In the genomic region with DNA sequence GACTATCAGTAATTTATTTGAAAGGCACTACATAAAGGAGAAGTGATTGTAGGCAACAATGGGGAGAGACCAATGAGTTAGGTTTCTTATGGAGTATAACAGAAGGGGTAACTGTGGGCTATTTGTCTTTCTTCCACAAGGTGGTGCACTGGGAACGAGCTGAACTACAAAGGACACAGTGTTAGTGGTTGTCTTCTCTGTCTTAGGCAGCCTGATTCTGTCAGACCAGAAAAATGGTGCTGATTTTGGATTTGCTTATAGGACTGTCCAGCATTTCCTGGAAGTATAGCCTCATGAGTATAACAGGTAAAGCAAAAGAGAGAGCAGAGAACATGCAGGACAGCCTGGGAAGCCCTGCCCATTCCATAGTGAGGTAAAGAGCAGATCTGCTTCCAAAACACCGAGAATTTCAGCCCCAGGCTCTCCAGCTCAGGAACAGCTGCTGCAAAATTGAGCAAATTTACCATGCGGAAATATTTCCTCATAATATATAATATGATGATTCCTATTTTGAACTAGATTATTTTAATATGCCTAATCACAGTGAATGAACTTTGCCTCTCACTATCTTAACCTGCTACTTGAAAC, we compare ENCODE assay signal across 9 mouse cellular contexts.
DNase-seq lines count a peak whose midpoint lies in the region; TF ChIP-seq lines count a peak whose summit lies in the region.
"Had no signal": no experiment of that assay in that cellular context is flagged by ENCODE, and none has a peak within 500 bp of the region (broad histone marks: within the 10 kb centered on the region; RNA-seq: fewer than 3 reads in every experiment).

No protein-coding gene starts in this region.

- H3K4me3 ChIP-seq in heart, adult 2 months: no peak overlapping the region
- no peak overlapping the region for H3K4me3 ChIP-seq in kidney, adult 2 months (ENCODE audit: insufficient read depth, low read depth, low read length)

- WGBS in heart, adult 2 months: 42% methylated on average over 3 of the region's 3 CpGs
- WGBS in kidney, adult 2 months: 38% methylated on average over 3 of the region's 3 CpGs

- no peaks in the 10 kb centered on the region for H3K4me1 ChIP-seq in heart, adult 2 months (ENCODE audit: control insufficient read depth, insufficient read depth, low read length)
- no peaks in the 10 kb centered on the region for H3K4me1 ChIP-seq in kidney, adult 2 months (ENCODE audit: control insufficient read depth, insufficient read depth, low read length)

- peak; percentile 78 for TF ChIP-seq CTCF in heart, adult 2 months (IDR thresholded peaks at IDR 0.05)
- TF ChIP-seq CTCF in kidney, adult 2 months (conservative IDR thresholded peaks at IDR 0.05; ENCODE audit: insufficient read depth, insufficient read length, low read depth, low read length): 0 out of 2 replicates have a peak, but pooled peaks have one; percentile 19

- TF ChIP-seq POLR2A in heart, adult 2 months (IDR thresholded peaks at IDR 0.05; ENCODE audit: insufficient read depth, low read depth, low read length): no peak
- TF ChIP-seq POLR2A in kidney, adult 2 months (IDR thresholded peaks at IDR 0.05; ENCODE audit: low read depth, low read length): no peak

- no peaks in the 10 kb centered on the region for H3K36me3 ChIP-seq in heart, adult 2 months (ENCODE audit: control insufficient read depth, insufficient read depth, low read length)
- no peaks in the 10 kb centered on the region for H3K36me3 ChIP-seq in kidney, adult 2 months (ENCODE audit: control insufficient read depth, insufficient read depth, low read length)
- H3K36me3 ChIP-seq: G1E had no signal

- no peak overlapping the region for H3K9ac ChIP-seq in heart, adult 2 months (ENCODE audit: low read depth, low read length)

- peak; percentile 17 to 19 for DNase-seq in heart, adult 2 months
- no peak for DNase-seq in heart, postnatal 25 days (ENCODE audit: low spot score)
- DNase-seq in cerebellum, postnatal 14 days: peak; percentile 77
- DNase-seq in frontal cortex, postnatal 25 days (ENCODE audit: low spot score in 2 of 2): peak; percentile 37 to 71
- DNase-seq in kidney, adult 2 months: peak; percentile 59
- peak; percentile 64 for DNase-seq in left cerebral cortex, postnatal 4 days
- DNase-seq in retina, embryonic 14.5 days (ENCODE audit: low spot score): peak; percentile 89
- no peak for DNase-seq in spleen, postnatal 10 days (ENCODE audit: low spot score in 2 of 2)

- H3K27me3 ChIP-seq in heart, adult 2 months (ENCODE audit: control insufficient read depth, insufficient read depth, low read length): no peaks in the 10 kb centered on the region
- no peaks in the 10 kb centered on the region for H3K27me3 ChIP-seq in kidney, adult 2 months (replicated peaks; ENCODE audit: control insufficient read depth, insufficient read depth, low read length)

- no peak overlapping the region for H3K27ac ChIP-seq in heart, adult 2 months
- H3K27ac ChIP-seq in kidney, adult 2 months (ENCODE audit: insufficient read depth, low read depth, low read length): no peak overlapping the region

- intact Hi-C loops in heart, adult 2 months (cut with DNase I): loop anchor here (1.0 to 5.0 kb wide), 4 partner anchors 147 to 943 kb away; partner anchors contain the start of gene Tox3
- intact Hi-C loops in heart, postnatal 25 days (cut with DNase I): loop anchor here (1.0 to 5.0 kb wide), 4 partner anchors 612 to 944 kb away; no protein-coding TSS in a partner anchor
- intact Hi-C loops in left cerebral cortex, postnatal 4 days (cut with DNase I): loop anchor here (2.0 to 5.0 kb wide), 2 partner anchors 497 to 806 kb away; partner anchors contain the start of gene Tox3

- TF ChIP-seq EP300 in heart, adult 2 months (IDR thresholded peaks at IDR 0.05; ENCODE audit: insufficient read depth, low read depth, low read length): no peak

- no peaks in the 10 kb centered on the region for H3K79me2 ChIP-seq in heart, adult 2 months (replicated peaks; ENCODE audit: control insufficient read depth, insufficient read depth, low read length)

Comparison
In these comparisons a context has a peak if more than half of its experiments do, and no peak if none do; other contexts are left out.
1. DNase-seq: peak in heart, adult 2 months (2 of 2), cerebellum, postnatal 14 days (2 of 2), frontal cortex, postnatal 25 days (2 of 2), kidney, adult 2 months (single experiment), left cerebral cortex, postnatal 4 days (single experiment) and retina, embryonic 14.5 days (single experiment); none in heart, postnatal 25 days (single experiment) and spleen, postnatal 10 days (0 of 2).